Mouse (Mus musculus): Measurements from ENCODE around the gene Ccdc17. TPM values are rescaled to one million over a fixed set of nuclear protein-coding genes. Genes with fewer than 3 reads are reported as not detected.
A peak's percentile ranks its signal among the peaks of the same experiment; 100 is the strongest.

The Ccdc17 gene
- polyA plus RNA-seq, 1 experiment: 5.0 TPM

DNA sequence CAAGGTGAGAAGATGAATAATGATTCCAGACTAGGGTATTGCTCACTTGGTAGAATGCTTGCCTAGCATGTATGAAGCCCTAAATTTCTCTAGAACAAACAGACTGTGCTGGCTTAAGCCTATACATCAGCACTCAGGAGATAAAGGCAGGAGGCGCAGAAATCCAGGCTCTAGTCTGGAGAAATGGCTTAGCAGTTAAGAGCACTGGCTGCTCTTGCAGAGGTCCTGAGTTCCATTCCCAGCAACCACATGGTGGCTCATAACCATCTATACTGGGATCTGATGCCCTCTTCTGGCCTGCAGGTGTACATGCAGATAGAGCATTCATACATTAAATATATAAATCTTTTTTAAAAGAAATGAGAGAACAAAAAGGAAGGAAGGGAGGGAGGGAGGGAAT lies 45.6 kb downstream of the Ccdc17 start:
- H3K27ac ChIP-seq (ENCODE audit: insufficient read depth, low read length): no peak overlapping the region
- no peak overlapping the region for H3K4me3 ChIP-seq (ENCODE audit: insufficient read depth, low read length)
- H3K4me1 ChIP-seq (ENCODE audit: control insufficient read depth, insufficient read depth, low read length): peaks cover 2% of the 10 kb centered on the region; the same call in 1 of the 2 replicates
- TF ChIP-seq CTCF (IDR thresholded peaks at IDR 0.05; ENCODE audit: extremely low read depth, insufficient read depth, low read length) (no peak), POLR2A (IDR thresholded peaks at IDR 0.05; ENCODE audit: extremely low read depth, insufficient read depth, low read length) (no peak)

DNA sequence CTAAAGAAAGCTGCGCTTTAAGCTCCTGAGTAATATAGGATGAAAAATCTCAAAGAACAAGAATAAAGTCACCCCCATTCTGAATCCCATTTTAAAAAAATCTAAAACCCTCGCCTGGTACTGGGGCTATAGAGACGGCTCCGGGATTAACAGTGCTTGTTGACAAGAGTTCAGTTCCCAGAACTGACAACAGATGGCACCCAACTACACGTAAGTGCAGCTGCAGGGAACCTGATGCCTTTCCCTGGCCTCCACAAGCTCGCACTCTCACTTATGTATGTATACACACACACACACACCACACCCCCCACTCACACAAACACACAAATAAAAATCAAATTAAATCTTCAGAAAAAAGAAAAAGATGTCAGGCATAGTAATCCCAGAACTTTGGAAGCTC lies 47.9 kb downstream of the Ccdc17 start:
- Histone ChIP-seq H3K4me3 (ENCODE audit: insufficient read depth, low read length) (no peak overlapping the region), H3K4me1 (ENCODE audit: control insufficient read depth, insufficient read depth, low read length) (peaks cover 3% of the 10 kb centered on the region), H3K27ac (ENCODE audit: insufficient read depth, low read length) (no peak overlapping the region)
- TF ChIP-seq CTCF (IDR thresholded peaks at IDR 0.05; ENCODE audit: extremely low read depth, insufficient read depth, low read length) (peak; percentile 57), POLR2A (IDR thresholded peaks at IDR 0.05; ENCODE audit: extremely low read depth, insufficient read depth, low read length) (no peak)

DNA sequence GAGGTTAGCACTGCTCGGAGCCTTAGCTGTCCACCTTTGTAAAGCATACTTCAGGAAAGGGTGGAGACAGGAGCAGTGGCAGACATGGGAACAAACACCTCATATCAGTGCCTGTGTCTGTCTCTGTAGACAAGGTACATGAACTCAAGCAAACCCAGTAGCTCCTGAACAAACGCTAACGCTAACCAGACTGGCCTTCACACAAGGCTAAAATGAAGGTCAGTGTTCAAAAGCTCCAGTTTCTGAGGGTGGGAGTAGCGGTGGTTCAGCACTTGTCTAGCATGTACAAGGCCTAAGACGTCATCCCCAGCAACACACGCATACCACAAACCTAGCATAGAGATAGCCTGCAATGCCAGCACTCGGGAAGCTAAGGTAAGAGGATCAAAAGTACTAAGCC lies 49.2 kb downstream of the Ccdc17 start:
- Histone ChIP-seq H3K27ac (ENCODE audit: insufficient read depth, low read length) (peak overlapping the region; percentile 63; the same call in 1 of the 2 replicates), H3K4me1 (ENCODE audit: control insufficient read depth, insufficient read depth, low read length) (peaks cover 6% of the 10 kb centered on the region), H3K4me3 (ENCODE audit: insufficient read depth, low read length) (no peak overlapping the region)
- TF ChIP-seq POLR2A (IDR thresholded peaks at IDR 0.05; ENCODE audit: extremely low read depth, insufficient read depth, low read length) (no peak), CTCF (IDR thresholded peaks at IDR 0.05; ENCODE audit: extremely low read depth, insufficient read depth, low read length) (no peak)

DNA sequence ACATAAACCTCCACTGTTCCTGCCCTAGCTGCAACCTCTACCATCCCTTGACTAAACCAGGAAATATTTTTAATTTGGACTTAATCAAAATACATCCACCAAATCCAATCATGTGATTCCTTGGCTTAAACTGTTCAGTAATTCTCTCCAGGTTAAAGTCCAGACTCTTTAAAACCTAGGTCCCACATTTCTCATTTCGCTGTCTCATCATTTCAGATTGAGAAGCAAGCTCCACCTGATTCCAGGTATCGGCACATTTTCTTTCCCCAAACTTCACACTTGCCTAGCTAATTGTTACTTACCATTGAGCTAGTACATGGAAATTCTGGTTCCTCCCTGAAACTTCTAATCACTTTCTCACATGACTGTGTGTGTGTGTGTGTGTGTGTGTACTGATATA lies 53.0 kb downstream of the Ccdc17 start:
- Histone ChIP-seq H3K4me1 (ENCODE audit: control insufficient read depth, insufficient read depth, low read length) (peaks cover 6% of the 10 kb centered on the region), H3K4me3 (ENCODE audit: insufficient read depth, low read length) (no peak overlapping the region; the same call in 1 of the 2 replicates), H3K27ac (ENCODE audit: insufficient read depth, low read length) (no peak overlapping the region)
- no peak for TF ChIP-seq POLR2A (IDR thresholded peaks at IDR 0.05; ENCODE audit: extremely low read depth, insufficient read depth, low read length)
- no peak for TF ChIP-seq CTCF (IDR thresholded peaks at IDR 0.05; ENCODE audit: extremely low read depth, insufficient read depth, low read length)

Other genes starting within 250 kb of the Ccdc17 start
- 87.3 and 98.0 TPM in 2 replicates for gene Mast2, start 132.5 kb upstream of the Ccdc17 start, polyA plus RNA-seq (2012; rRNA removed)
- 7.0 and 7.9 TPM in 2 replicates for gene Ipp, start 89.1 kb upstream of the Ccdc17 start, polyA plus RNA-seq (2012; rRNA removed)
- 8.4 and 9.0 TPM in 2 replicates for gene Tmem69, start 40.7 kb upstream of the Ccdc17 start, polyA plus RNA-seq (2012; rRNA removed)
- gene Gpbp1l1, start 39.0 kb upstream of the Ccdc17 start, polyA plus RNA-seq (2012; rRNA removed): 33.8 and 40.6 TPM in 2 replicates
- 23.5 and 25.1 TPM in 2 replicates for gene Nasp, start 31.3 kb downstream of the Ccdc17 start, polyA plus RNA-seq (2012; rRNA removed)
- 519 and 547 TPM in 2 replicates for gene Akr1a1, start 55.0 kb downstream of the Ccdc17 start, polyA plus RNA-seq (2012; rRNA removed)
- gene Prdx1, start 88.9 kb downstream of the Ccdc17 start, polyA plus RNA-seq (2012; rRNA removed): 222 and 249 TPM in 2 replicates
- 15.6 and 18.7 TPM in 2 replicates for gene Mmachc, start 111.8 kb downstream of the Ccdc17 start, polyA plus RNA-seq (2012; rRNA removed)
- 19.3 and 19.8 TPM in 2 replicates for gene Ccdc163, start 111.9 kb downstream of the Ccdc17 start, polyA plus RNA-seq (2012; rRNA removed)
- 6.8 and 7.5 TPM in 2 replicates for gene Tesk2, start 124.3 kb downstream of the Ccdc17 start, polyA plus RNA-seq (2012; rRNA removed)
- 21.6 and 22.2 TPM in 2 replicates for gene Toe1, start 211.0 kb downstream of the Ccdc17 start, polyA plus RNA-seq (2012; rRNA removed)
- gene Mutyh, start 211.1 kb downstream of the Ccdc17 start, polyA plus RNA-seq (2012; rRNA removed): 5.7 and 5.9 TPM in 2 replicates
- 1.4 and 1.9 TPM in 2 replicates for gene Hpdl, start 225.1 kb downstream of the Ccdc17 start, polyA plus RNA-seq (2012; rRNA removed)